Mouse (Mus musculus): Measurements from ENCODE around the gene Nudt22. TPM values are rescaled to one million over a fixed set of nuclear protein-coding genes. Genes with fewer than 3 reads are reported as not detected.

Gene Nudt22
- polyA plus RNA-seq, 1 experiment from 2014 or later: 60.5 TPM

DNA sequence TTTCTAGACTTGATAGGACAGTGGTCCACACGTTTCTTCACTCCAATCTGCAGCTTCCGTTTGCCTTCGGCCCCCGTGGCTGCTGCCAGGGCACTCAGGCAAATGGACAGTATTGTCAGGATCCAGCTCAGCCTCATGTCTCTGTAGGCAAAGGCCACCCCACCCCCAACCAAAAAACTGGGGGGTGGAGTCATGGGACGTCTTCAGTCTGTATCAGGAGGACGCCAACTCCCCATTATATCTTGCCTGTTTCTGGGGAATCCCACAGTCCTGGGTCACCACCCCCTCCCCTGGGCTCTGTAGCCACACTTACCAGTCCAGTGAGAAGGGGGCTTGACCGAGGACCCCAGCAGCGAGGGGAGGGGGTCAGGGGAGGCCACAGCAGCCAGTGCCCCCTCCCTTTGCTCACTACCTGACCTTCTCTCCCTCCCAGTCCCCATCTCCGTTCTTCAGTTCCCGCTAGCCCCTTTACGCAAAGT lies 16.9 kb downstream of the Nudt22 start:
- in situ Hi-C loops (cut with MboI; ENCODE audit: low pct_unique_long_range_greater_than_20kb): loop anchor here (5.0 kb wide), 1 partner anchor 57 kb away; the partner anchor contains the start of gene Esrra
- no peak for TF ChIP-seq CTCF (IDR thresholded peaks at IDR 0.05)
- no peak for ATAC-seq
- no peak for DNase-seq (ENCODE audit: low read depth, low spot score)
- ChIA-PET POLR2A (interaction anchor here (1.3 to 7.0 kb wide), 3 partner anchors 17 to 56 kb away, joined by 4 to 44 read pairs (median 6); partner anchors contain the start of genes Nudt22 and Trpt1), CTCF (interaction anchor here (0.8 to 5.5 kb wide), 20 partner anchors 7 to 155 kb away, joined by 3 to 36 read pairs (median 4); partner anchors contain the start of genes Catsperz, Dnajc4, Esrra and Nudt22)
- H3K27me3 ChIP-seq: no peaks in the 10 kb centered on the region

DNA sequence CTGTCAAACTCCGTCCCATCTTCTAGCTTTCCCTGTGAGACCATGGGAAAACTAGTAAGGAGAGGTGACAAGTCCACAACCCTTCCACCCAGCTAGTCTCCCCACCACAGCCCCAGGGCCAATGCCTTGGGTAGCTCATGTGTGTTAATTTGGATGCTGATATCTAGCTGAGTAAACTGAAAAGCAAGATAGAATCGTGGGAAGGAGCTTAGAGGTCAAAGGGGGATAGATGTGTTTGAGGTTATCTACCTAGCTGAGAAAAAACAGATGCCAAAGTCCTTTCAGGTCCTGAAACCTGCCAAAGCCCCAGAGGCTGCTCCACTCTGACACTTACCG lies 17.3 kb downstream of the Nudt22 start:
- no peaks in the 10 kb centered on the region for H3K27me3 ChIP-seq
- POLR2A ChIA-PET: interaction anchor here (0.7 to 7.0 kb wide), 6 partner anchors 17 to 105 kb away, joined by 3 to 44 read pairs (median 4); partner anchors contain the start of genes Bad, Gpr137, Nudt22 and Trpt1
- ATAC-seq (no peak), DNase-seq (ENCODE audit: low read depth, low spot score) (no peak)
- in situ Hi-C loops (cut with MboI; ENCODE audit: low pct_unique_long_range_greater_than_20kb): loop anchor here (5.0 kb wide), 1 partner anchor 56 kb away; the partner anchor contains the start of gene Esrra
- CTCF ChIA-PET: interaction anchor here (1.0 to 5.5 kb wide), 7 partner anchors 8 to 55 kb away, joined by 3 to 36 read pairs (median 9); partner anchors contain the start of genes Catsperz, Dnajc4, Esrra and Nudt22
- TF ChIP-seq CTCF (IDR thresholded peaks at IDR 0.05): no peak

DNA sequence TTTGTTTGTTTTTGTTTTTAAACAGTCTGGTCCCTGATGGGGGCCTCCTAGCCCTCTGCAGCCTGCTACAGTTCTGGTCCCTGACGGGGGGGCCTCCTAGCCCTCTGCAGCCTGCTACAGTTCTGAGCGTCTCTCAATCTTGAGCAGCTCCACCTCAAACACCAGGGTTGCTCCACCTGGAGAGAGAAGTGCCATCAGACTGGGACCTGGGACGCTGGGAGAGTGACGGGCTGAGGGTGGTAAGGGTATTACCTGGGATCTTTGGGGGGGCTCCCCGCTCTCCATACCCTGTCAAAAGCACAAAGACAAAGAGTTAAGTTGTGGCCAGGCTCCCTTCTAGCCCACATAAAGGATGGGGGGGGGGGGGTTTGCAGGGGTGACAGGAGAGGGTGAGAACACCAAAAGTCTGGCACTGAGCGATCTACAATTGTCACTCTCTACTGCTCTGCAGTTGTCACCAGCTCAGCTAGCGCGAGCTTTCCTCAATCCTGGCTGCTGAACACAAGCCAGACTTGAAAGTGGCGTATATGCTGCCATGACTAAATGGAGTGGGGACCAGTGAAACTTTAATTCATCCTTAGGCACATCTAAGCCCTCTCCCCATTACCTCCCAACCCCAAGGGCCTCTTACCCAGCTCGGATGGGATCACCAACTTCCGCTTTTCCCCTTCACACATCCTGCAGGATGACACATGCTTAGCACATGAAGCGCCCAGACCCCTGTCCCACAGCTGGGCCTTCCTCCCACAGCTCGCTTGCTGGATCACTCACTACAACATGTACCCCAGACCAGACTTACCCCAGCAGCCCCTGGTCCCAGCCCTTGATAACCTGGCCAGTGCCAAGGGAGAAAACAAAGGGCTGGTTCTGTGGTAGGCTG lies 17.9 kb downstream of the Nudt22 start:
- in situ Hi-C loops (cut with MboI; ENCODE audit: low pct_unique_long_range_greater_than_20kb): loop anchor here (5.0 kb wide), 1 partner anchor 56 kb away; the partner anchor contains the start of gene Esrra
- DNase-seq (ENCODE audit: low read depth, low spot score) (no peak), ATAC-seq (no peak)
- ChIA-PET POLR2A (interaction anchor here (0.7 to 7.0 kb wide), 6 partner anchors 17 to 105 kb away, joined by 3 to 44 read pairs (median 4); partner anchors contain the start of genes Bad, Gpr137, Nudt22 and Trpt1), CTCF (interaction anchor here (1.0 to 5.5 kb wide), 7 partner anchors 8 to 55 kb away, joined by 3 to 36 read pairs (median 9); partner anchors contain the start of genes Catsperz, Dnajc4, Esrra and Nudt22)
- TF ChIP-seq CTCF (IDR thresholded peaks at IDR 0.05): no peak
- no peaks in the 10 kb centered on the region for H3K27me3 ChIP-seq

DNA sequence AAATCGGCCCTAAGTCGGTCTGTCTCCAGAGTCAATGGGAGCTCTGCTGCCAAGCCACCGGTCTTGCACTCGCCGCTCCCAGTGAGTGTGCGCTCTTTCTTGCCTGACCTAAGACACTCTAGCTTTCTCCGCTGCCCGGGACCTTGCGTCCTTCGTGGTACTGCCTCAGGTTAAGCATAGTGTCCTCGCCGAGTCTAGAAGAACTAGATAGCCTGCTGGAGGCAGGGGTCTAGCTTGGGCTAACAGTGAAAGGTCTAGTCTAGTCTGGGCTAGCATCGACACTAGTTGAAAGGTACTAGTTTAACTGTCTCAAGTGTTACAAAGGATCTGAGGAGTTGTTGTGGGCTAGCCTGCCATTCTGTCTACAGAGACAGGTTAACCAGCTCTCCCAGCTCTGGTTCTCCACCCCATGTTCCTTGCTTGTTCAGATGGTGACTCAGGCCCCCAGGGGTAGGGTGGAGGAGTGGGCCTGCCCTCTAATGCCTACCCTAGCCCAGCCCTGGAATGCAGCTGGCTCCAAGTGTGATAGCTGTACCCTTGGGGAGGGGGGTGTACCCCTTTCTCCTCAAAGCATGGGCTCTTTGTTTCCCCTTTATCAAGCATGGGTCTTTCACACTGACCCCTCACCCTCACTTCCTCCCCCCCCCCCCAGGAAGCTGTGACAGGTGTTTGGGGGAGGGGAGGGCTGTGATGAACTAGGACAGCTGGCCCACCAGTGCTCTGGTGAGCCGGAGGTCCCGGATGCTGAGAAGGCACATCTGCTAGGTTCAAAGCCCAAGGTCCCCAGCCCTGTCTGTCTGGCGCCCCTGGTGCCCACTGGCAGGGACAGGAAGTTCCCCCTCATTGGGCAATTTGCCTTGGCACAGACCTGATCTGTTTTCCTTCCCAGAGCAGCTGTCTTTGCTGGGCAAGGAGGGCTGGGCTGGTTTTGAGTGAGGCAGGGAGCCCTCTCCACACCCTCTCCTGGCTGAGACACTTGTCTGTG lies 20.1 kb downstream of the Nudt22 start, which contains the start of gene Plcb3:
Gene Plcb3, minus strand, starts transcription at position 934 of the 985 bp plus-strand sequence.
- no peaks in the 10 kb centered on the region for H3K27me3 ChIP-seq
- TF ChIP-seq CTCF (IDR thresholded peaks at IDR 0.05): no peak
- ATAC-seq: no peak
- in situ Hi-C loops (cut with MboI; ENCODE audit: low pct_unique_long_range_greater_than_20kb): loop anchor here (5.0 kb wide), 1 partner anchor 54 kb away; the partner anchor contains the start of gene Esrra
- ChIA-PET CTCF (interaction anchor here (0.8 to 5.5 kb wide), 9 partner anchors 8 to 53 kb away, joined by 3 to 36 read pairs (median 4); partner anchors contain the start of genes Bad, Catsperz and Esrra), POLR2A (interaction anchor here (0.5 to 7.0 kb wide), 18 partner anchors 12 to 1413 kb away, joined by 3 to 44 read pairs (median 3); partner anchors contain the start of genes Bad, Catsperz, Gpr137 and Nudt22)
- no peak for DNase-seq (ENCODE audit: low read depth, low spot score)

DNA sequence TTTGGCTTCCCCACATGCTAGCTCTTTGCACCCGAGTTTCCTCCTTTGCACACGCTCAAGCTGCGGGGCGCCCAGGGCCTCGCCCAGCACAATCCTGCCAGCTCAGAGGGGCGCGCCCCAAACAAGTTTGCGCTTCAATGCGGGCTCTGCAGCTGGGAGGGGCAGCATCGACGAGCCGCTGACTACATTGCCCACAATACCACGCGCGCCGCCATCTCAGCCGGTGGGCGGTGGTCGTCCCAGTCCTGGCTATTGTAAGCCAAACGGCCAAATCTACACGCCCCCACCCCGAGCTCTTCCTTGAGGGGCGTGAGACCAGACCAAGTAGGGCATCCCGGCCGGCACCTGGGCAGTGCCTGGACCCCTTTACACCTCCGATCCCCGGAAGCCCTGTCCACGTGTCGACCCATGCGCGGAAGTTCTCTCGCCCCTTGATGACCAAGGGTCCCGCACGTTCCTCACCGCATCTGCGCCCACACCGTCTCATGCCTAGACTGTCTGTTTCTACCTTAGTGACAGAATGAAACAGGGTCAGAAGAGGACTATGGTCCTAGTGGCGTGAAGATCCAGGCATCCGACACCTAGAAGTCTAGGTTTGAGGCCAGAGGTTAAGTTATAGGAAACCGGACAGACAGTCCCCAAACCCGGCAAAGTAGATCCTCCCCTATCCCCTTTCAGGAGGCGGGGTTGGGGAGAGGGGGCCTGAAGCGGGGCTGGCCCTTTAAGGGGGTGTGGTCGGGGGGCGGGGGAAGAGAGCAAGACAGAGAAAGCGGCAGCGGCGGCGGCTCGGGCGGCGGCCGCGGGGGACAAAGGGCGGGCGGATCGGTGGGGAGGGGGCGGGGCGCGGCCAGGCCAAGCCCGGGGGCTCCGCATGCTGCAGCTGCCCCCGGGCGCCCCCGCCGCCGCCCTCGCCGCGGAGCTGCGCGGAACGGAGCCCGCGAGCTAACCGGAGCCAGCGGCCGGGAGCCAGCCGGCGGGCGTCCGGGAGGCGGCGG lies 21.4 kb downstream of the Nudt22 start, which contains the start of gene Ppp1r14b:
Gene Ppp1r14b, plus strand, starts transcription at position 758 of the 995 bp plus-strand sequence.
- ATAC-seq (peak; percentile 29), DNase-seq (ENCODE audit: low read depth, low spot score) (no peak)
- in situ Hi-C loops (cut with MboI; ENCODE audit: low pct_unique_long_range_greater_than_20kb): loop anchor here (5.0 kb wide), 1 partner anchor 52 kb away; the partner anchor contains the start of gene Esrra
- POLR2A ChIA-PET: interaction anchor here (0.6 to 7.0 kb wide), 11 partner anchors 14 to 1412 kb away, joined by 3 to 44 read pairs (median 4); partner anchors contain the start of genes Bad, Gpr137, Nudt22 and Prdx5
- CTCF ChIA-PET: interaction anchor here (0.8 to 5.5 kb wide), 5 partner anchors 10 to 51 kb away, joined by 3 to 36 read pairs (median 3); partner anchors contain the start of genes Catsperz and Esrra
- H3K27me3 ChIP-seq: no peaks in the 10 kb centered on the region
- TF ChIP-seq CTCF (IDR thresholded peaks at IDR 0.05): no peak

DNA sequence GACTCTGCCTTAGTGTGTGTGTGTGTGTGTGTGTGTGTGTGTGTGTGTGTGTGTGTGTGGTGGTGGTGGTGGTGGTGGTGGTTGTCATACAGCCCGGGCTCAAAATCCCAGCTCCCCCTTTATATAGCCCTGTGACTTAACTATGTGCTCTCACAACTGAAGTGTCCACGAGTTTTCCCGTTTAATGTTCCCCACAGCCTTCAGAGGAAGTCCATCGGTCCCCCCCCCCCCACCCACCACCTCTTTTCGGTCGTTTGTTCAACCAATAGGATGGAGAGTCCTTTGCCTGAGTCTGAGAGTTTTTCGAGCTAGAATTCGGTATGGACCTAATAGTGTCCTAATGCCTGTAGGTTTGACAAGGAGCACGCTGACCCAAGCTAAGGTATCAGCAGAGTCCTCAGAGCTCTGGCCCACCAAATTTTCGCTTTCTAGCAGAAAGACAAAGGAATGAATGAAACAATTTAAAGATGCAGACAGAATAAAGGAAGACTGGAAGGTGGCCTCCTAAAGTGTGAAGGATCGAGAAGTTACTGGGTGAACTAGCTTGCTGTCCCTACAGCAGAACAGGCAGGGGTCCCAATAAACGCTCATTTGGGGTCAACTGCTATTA lies 22.2 kb downstream of the Nudt22 start:
- no peak for ATAC-seq
- ChIA-PET CTCF (interaction anchor here (1.1 kb wide), 1 partner anchor 11 kb away, joined by 3 read pairs; no protein-coding TSS in a partner anchor), POLR2A (interaction anchor here (0.7 to 7.0 kb wide), 6 partner anchors 15 to 622 kb away, joined by 3 to 44 read pairs (median 4); partner anchors contain the start of genes Bad, Gpr137 and Vegfb)
- no peak for DNase-seq (ENCODE audit: low read depth, low spot score)
- H3K27me3 ChIP-seq: no peaks in the 10 kb centered on the region
- in situ Hi-C loops (cut with MboI; ENCODE audit: low pct_unique_long_range_greater_than_20kb): no loop called here
- TF ChIP-seq CTCF (IDR thresholded peaks at IDR 0.05): no peak

DNA sequence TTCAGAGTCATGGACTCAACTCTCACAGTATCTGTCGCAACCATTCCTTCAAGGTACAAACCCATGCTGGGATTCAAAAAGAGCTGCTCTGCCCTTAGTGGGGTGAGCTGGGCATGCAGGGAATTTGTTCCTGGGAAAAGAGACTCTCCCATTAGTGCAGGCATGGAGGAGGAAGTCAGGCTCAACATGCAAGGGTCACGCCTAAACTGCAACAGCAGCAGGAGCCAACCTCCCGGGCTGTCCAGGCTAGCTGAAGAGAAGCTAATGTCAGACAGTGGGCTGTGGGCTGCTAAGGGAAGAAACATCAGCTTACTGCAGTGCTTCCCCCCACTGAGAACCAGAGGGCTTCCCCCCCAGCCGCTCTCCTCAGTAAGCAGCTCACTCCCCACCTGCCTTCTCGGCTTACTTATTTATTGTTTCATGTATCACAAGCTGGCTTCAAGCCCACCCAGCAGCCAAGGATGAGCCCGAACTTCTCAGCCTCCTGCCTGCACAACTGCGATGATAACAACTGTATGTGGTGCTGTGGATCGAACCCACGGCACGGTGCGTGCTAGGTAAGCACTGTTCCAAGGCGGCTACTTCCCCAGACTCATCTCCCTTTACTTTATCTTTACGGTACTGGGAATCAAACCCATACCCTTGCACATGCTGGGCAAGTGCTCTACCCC lies 23.5 kb downstream of the Nudt22 start:
- no peak for TF ChIP-seq CTCF (IDR thresholded peaks at IDR 0.05)
- CTCF ChIA-PET: interaction anchor here (1.1 to 1.4 kb wide), 3 partner anchors 7 to 22 kb away, joined by 3 to 4 read pairs (median 4); no protein-coding TSS in a partner anchor
- in situ Hi-C loops (cut with MboI; ENCODE audit: low pct_unique_long_range_greater_than_20kb): no loop called here
- H3K27me3 ChIP-seq: no peaks in the 10 kb centered on the region
- DNase-seq (ENCODE audit: low read depth, low spot score) (no peak), ATAC-seq (no peak)
- POLR2A ChIA-PET: interaction anchor here (0.8 to 3.7 kb wide), 3 partner anchors 15 to 31 kb away, joined by 3 to 20 read pairs (median 3); partner anchors contain the start of gene Bad
